Mouse (Mus musculus) CH12F3 (cell line): ENCODE data around the gene Lsm14a.

ENCODE experiments used
- in situ Hi-C: fragments of 300-500 bp; cut with MboI; formaldehyde crosslinking; loops from 2 replicates; pipeline ENCODE4 v1.14.3; 2020; ENCODE audit warnings: low sequenced_read_pairs

Lsm14a gene

GRCm38 (mm10) chr7:34317901-34318476, 75.1 kb downstream of the Lsm14a start:
- in situ Hi-C loops: no loop called here

GRCm38 (mm10) chr7:34313443-34313875, 79.7 kb downstream of the Lsm14a start, which contains the start of gene 4931406P16Rik:
Gene 4931406P16Rik, minus strand, starts transcription at chr7:34313551.
- in situ Hi-C loops: no loop called here

GRCm38 (mm10) chr7:34312786-34313442, 80.2 kb downstream of the Lsm14a start:
- in situ Hi-C loops: no loop called here

- in situ Hi-C loops: no loop called here
These were observed 83.8 kb downstream of the Lsm14a start for GRCm38 (mm10) chr7:34309186-34309764.

GRCm38 (mm10) chr7:34308586-34308985, 84.5 kb downstream of the Lsm14a start:
- in situ Hi-C loops: no loop called here

GRCm38 (mm10) chr7:34305454-34305853, 87.7 kb downstream of the Lsm14a start:
- in situ Hi-C loops: no loop called here

- in situ Hi-C loops: no loop called here
These were observed 90.5 kb downstream of the Lsm14a start for GRCm38 (mm10) chr7:34302651-34303050.

GRCm38 (mm10) chr7:34301952-34302351, 91.2 kb downstream of the Lsm14a start:
- in situ Hi-C loops: no loop called here

- in situ Hi-C loops: no loop called here
These were observed 94.3 kb downstream of the Lsm14a start for GRCm38 (mm10) chr7:34298818-34299217.

GRCm38 (mm10) chr7:34296124-34296523, 97.0 kb downstream of the Lsm14a start:
- in situ Hi-C loops: no loop called here
